Mouse (Mus musculus) ovary, postnatal 14 days (tissue): ENCODE measurements at regions not wholly inside any gene's neighbourhood (a gene's known extent, or its start where the extent isn't known, plus 50 kb on each side); places are given as distances from the start of the nearest gene placed in this dataset.

Source experiments
- DNase-seq: peaks from one replicate; pipeline ENCODE4 v3.0.0; 2022; ENCODE audit warnings: low spot score

DNA sequence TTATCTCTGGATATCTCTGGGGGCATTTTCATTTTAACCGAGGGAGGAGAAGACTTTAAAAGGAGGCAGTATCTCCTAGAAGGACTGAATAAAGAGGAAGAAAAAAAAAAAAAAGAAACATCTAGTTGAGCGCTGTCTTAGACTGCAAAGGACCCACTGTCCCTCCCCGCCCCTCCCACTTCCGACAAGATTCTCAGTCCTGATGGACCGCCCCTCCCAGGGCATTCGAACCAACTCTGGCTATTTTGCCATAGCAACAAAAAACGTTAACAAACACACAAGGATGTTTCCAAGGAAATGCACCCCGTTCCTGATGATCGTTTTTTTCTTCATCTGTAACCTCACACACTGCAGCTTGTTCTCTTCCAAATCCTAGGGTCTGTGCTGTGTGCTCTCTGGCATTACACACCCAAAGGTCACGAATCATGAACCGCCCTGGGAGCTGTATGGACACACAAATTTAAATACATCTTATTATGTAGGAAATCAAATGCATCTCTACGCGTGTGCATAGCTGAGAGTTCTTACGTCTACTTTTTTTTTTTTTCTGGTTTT is 75.8 kb downstream of the Rnd3 start:
- no peak for DNase-seq

GRCm38 (mm10) chr2:51072346-51072885 is 76.5 kb downstream of the Rnd3 start:
- DNase-seq: no peak

GRCm38 (mm10) chr2:51070902-51071301 is 78.0 kb downstream of the Rnd3 start:
- DNase-seq: no peak

DNA sequence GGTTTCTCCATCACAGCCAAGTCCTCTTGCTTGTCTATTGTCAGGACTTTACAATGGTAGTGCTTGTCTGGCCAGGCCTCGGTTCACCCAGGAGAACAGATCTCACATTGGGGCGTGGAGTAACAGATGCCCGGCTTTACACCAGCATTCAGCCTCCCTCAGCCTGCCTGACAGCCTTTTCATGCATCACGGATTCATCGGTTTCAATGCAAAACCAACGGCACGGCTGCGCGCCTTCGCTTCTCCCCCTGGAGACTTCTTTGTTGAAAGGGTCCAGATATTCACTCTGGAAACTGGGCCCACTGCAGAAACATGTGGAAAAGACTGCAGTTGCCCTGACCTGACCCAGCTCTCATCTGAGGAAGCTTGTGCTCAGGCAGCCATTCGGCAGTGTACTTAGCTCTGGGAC is 82.5 kb downstream of the Rnd3 start:
- DNase-seq: no peak

- DNase-seq: no peak
These were observed 83.1 kb downstream of the Rnd3 start for GRCm38 (mm10) chr2:51065821-51066220.

DNA sequence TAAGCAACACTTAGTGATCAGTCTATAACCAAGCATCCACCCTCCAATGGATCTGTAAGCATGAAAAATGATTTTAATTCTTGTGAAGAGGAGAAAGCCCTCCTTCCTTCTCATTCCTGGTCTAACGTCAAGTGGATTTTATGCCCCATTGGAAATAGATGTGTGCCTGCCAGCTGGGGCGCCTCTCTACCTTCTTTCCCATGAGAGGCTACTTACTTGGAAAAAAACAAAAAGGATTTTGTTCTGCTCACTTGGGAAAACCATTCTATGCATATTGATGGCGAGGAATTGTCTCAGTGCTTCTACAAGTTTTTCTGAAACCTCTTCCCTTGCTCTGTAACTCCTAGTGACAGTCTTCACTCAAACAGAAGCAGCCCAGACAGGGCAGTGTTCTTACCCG is 84.1 kb downstream of the Rnd3 start:
- no peak for DNase-seq

DNA sequence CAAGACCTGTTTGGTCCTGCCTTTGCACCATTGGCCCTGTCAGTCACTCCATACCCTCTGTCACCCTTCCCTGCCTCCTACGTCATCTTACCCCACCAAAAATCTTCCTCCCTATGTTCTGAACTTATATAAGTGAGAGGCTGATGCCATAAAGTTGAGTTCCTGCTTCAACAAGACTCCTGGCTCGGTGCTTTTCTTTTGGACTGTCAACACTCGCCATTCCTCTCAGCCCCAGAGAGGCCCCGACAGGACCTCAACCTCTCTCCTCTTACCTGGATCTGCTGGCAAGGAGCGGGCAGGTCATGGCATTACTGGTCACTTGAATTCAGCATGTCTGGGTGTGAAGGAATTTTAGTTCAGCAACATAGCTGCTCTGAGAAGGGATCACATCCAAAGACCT is 86.9 kb downstream of the Rnd3 start:
- DNase-seq: no peak

DNA sequence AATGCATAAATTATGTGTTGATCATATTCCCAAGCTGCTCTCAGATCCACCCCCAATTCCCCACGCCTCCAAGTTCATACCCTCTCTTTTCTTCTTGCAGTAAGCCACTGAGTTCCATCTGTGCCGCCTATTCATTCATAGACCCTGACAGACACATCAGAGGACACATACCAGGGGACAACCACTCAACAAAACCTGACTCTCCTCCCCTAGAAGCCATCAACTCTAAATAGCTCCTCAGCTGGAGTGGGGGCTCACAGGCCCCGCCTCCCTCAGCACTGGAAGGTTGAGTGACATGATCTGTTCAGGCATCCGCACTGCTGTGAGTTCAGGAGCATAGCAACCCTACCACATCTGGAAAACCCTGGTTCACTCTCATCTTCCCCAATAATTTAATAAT is 90.8 kb downstream of the Rnd3 start:
- DNase-seq: no peak

DNA sequence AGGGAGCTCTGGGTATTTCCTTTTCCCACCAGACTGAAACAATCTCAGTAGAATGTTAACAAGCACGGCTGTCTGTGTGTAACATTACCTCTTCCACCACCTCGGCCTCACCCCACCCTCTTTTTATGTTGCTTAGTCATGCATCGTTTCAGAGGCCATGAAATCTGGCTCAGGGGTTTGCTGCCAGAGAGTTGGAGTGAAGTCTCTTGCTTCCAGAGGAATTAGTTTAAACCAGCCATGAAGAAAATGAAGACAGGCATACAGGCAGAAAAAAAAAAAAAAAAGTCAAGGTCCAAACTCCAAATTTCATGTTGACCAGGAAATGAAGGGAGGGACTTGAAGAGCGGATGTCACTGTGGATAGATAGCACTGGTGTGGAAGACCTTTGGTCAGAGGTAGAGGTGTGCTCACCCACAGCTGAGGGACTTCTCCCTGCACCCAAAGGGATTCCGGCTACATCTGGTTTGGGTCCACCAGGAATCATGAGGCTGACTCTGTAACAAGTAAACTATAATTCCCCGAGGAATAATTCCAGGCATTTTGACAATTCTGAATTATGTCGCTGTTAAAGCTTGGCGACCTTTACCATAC is 92.7 kb downstream of the Rnd3 start:
- no peak for DNase-seq

DNA sequence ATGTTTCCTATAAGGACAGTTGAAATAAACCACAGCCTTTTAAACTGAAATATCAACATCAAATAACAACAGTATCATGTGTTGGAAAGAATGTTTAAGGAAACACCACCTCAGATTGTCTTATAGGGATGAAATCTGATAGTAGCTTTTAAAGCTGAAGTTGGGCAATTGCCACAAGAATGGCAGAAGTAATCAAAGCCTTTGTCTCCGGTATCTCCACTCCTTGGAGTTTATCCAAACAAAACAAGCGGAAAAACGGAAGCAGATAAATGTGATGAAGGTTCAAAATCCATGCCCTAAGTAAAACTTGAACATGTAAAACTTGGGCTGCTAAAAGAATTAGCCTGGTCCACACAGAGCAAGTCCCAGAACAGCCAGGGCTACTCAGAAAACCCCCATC is 93.6 kb downstream of the Rnd3 start:
- no peak for DNase-seq

DNA sequence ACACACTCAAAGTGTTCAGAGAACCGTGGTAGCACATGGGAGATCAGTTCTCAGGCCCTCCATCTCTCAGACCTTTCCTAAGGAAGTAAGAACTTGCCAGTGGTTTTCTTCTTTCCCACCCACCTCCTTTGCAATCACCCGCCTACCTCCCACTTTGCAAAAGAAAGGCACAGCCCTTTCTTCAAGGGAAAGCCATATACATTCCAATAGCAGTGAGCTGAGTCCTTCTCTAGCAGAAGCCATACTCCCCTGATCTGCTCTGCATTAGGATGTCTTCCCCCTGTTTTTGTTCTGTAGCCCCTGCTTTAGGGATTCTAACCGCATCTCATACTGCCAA is 99.1 kb downstream of the Rnd3 start:
- DNase-seq: no peak

DNA sequence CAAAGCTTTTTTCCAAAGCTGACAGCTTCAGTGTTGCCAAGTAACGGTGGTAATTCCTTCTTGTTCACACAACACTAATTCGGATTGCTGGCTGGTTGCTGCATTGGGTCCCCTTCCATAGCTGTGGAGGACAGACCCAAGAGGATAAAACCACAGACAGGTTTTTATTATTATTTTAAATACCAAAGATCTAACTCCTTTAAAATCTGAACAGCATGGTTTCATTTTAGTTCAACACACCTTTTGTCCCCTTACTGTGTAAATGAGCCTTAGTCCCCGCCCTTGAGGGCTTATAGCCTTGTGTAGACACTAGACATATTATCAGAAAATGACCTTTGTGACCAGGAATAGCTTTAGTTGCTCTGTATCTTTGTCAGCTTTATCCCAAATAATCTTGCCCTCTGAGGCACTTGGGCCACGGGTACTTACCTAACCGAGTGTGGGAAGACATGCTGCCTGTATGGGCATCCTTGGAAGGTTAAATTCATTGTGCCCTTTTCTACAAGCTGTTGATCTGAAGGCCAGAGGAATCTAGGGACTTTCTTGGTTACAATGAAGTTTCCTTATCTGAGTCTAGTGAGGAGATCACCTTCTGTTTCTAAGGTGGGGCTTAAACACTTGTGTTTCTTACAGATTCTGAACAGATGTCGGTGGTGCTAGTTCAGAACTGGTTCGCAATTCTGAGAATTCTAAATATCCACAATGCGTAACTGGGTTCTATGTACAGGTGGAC is 99.6 kb downstream of the Rnd3 start:
- no peak for DNase-seq

- DNase-seq: no peak
These were observed 101.4 kb downstream of the Rnd3 start for GRCm38 (mm10) chr2:51047520-51047919.

GRCm38 (mm10) chr2:51045626-51046025 is 103.3 kb downstream of the Rnd3 start:
- no peak for DNase-seq

DNA sequence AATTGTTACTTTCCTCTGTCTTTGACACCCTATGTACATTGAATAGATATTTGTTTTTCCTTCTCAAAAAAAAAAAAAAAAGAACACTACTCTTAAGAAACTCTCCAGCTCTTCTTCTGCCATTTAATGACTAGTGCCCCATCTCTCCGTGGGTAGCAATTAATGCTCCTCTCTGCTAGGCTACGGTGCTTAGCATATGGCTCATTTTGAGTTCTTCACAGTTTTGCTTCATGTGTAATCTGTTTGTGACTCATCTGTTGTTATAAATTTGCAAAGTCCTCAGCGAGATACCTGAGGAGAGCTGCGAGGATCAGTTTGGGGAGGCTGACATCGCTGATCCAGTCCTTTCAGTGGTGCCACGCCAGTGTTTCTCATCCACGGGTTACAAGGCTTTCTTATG is 107.8 kb downstream of the Rnd3 start:
- no peak for DNase-seq

GRCm38 (mm10) chr2:51038685-51039084 is 110.2 kb downstream of the Rnd3 start:
- DNase-seq: no peak

- no peak for DNase-seq
These were observed 111.9 kb downstream of the Rnd3 start for GRCm38 (mm10) chr2:51036995-51037394.

- DNase-seq: no peak
These were observed 112.6 kb downstream of the Rnd3 start for GRCm38 (mm10) chr2:51036190-51036755.

GRCm38 (mm10) chr2:51033881-51034280 is 115.0 kb downstream of the Rnd3 start:
- no peak for DNase-seq

DNA sequence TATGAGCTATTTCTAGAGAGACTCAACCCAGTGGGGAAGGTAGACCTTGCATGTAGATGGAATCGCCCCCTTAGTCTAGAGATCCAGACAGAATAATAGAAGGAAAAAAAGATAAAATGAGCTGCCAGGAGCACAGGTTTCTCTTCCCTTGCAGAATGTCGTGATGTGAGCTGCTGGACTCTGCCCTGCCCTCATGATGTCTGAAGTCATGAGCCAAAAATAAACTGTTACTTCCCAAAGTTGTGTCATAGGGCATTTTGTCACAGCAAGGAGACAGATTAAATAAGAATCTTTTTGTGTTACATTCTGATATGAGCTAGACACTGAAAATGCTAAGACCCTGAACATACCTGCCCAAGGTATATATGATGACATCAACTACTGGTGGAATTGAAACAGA is 126.4 kb downstream of the Rnd3 start:
- no peak for DNase-seq

- DNase-seq: no peak
These were observed 132.8 kb downstream of the Rnd3 start for GRCm38 (mm10) chr2:51016129-51016402.

- no peak for DNase-seq
These were observed 133.4 kb downstream of the Rnd3 start for GRCm38 (mm10) chr2:51015360-51016128.

DNA sequence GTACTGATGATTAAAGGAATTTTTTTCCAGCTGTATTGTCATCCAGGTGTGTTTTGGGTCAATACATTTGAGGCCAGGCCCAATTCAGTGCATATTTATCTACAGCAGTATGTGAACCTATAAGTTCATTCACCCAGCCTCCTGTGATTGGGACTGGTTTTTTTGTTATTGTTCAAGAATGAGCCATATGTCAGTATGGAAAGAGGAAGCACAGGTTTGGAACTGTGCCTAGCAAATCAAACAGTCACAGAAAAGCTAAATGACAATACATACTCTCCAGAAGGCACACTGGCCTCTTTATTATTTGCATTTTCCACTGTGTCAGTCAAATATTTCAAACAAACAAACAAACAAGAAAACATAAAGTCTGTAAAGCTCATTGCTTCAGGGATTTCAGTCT is 134.7 kb downstream of the Rnd3 start:
- DNase-seq: no peak
